Mouse (Mus musculus) layer of hippocampus, postnatal 14 days (tissue): ENCODE data around the gene Hist1h1d. TPM values are rescaled to one million over a fixed set of nuclear protein-coding genes. Genes with fewer than 3 reads are reported as not detected.
"Not testable (repeated sequence)": the region's sequence is repeated elsewhere in the genome, so short reads cannot be mapped to it uniquely, and the experiment has no call there.

Experiments used
- DNase-seq, 2 experiments: peaks; one replicate each; pipeline ENCODE4 v3.0.0; 2021 to 2022; ENCODE audit warnings: low spot score in 2 of 2, mixed read lengths in 1 of 2
- total RNA-seq, 2 experiments: library from RNA; stranded (reverse); gene quantifications; 2 replicates each; pipeline ENCODE4 v1.2.3; 2021

The Hist1h1d gene
- total RNA-seq, 2 experiments from 2014 or later, result 4.6 to 4.8 TPM

GRCm38 (mm10) chr13:23571504-23572217, 18.6 kb downstream of the Hist1h1d start:
- not testable (repeated sequence) for DNase-seq

GRCm38 (mm10) chr13:23572218-23573033, 19.4 kb downstream of the Hist1h1d start:
- no peak for DNase-seq

GRCm38 (mm10) chr13:23573034-23573897, 20.2 kb downstream of the Hist1h1d start:
- not testable (repeated sequence) for DNase-seq

- DNase-seq, result peak; percentile 88 to 98
Observed at GRCm38 (mm10) chr13:23573898-23574524, 20.9 kb downstream of the Hist1h1d start, which contains the start of the genes Hist1h2bf and Hist1h2ad. Gene Hist1h2bf (minus strand): TSS chr13:23574196. Gene Hist1h2ad (plus strand): TSS chr13:23574381.

DNA sequence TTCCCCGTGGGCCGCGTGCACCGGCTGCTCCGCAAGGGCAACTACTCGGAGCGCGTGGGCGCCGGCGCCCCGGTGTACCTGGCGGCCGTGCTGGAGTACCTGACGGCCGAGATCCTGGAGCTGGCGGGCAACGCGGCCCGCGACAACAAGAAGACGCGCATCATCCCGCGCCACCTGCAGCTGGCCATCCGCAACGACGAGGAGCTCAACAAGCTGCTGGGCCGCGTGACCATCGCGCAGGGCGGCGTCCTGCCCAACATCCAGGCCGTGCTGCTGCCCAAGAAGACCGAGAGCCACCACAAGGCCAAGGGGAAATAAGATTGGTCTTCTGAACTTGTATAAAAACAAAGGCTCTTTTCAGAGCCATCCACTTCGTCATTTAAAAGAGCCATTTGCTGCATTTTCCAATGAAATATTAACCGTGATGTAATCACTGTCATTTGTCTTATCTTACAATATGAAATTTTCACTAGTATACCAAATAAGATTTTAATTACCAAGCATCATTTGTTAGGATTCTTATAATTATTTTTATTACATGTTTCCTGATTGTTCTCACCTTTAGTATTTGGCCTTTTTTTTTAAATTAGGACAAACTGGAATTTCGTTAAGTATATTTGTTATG, 21.6 kb downstream of the Hist1h1d start:
- DNase-seq, result not testable (repeated sequence)

DNA sequence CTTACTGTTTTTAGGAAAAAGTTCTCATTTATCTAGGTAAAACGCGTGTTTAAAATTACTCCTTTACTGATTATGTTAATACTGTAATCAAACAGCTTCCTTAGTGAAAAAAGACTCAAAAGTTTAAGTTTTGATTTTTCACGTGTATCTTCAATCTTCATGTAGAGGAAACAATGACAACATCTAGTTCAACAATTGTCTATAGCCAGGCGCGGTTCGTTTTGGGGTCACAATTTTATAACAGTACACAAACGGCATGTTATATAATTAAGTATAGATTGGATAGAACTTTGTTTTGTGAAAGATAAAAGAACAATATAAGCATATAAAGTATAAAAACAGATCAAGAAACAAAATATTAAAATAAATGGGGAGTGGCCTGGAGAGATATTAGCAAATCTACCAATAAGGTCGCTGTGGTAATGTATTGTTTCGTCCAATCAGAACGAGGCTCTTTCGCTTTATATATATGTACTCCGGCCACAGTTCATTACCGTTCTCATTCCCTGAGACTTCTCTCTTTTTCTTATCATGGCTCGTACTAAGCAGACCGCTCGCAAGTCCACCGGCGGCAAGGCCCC, 22.3 kb downstream of the Hist1h1d start, which contains the start of gene Hist1h3d:
Hist1h3d (plus strand) TSS at position 493 of the 581 bp plus-strand sequence.
- peak in 1 of 2 experiments; percentile 87 for DNase-seq

DNA sequence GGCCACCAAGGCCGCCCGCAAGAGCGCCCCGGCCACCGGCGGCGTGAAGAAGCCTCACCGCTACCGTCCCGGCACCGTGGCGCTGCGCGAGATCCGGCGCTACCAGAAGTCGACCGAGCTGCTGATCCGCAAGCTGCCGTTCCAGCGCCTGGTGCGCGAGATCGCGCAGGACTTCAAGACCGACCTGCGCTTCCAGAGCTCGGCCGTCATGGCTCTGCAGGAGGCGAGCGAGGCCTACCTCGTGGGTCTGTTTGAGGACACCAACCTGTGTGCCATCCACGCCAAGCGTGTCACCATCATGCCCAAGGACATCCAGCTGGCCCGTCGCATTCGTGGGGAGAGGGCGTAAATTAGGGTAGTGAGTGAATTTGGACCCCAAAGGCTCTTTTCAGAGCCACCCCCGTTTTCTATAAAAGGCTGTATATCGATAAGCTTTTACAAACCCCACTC, 22.8 kb downstream of the Hist1h1d start:
- not testable (repeated sequence) for DNase-seq

GRCm38 (mm10) chr13:23576351-23576881, 23.4 kb downstream of the Hist1h1d start:
- no peak for DNase-seq

DNA sequence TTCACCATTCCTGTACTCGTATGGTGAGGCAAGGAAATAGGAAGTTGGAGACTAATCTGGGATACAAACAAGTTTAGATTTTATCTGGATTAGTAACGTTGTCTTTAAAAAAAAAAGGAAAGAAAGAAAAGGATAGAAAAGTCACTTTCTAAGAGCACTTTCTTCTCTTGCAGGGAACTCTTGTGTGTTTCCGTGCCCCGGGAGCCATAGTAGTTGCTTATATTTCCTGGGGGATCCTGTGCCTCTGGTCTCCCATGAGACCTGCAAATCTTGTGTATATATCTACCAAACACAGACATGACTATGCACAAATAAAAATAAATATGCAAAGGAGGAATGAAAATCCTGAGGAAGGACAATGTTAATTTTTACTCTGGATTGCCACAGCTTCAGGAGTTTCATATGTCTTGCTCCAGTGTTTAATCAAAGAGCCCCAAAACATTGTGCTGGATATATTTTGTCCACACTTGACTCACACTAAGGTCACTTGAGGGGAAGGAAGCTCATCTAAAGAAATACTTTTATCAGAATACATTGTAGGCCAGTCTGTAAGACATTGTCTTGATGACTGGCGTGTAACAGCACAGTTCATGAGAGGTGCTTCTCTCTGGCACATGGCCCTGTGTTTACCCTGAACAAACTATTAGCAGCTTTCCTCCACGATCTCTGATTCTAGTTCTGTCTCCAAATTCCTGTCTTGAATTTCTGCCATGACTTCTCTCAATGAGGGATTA, 24.0 kb downstream of the Hist1h1d start:
- no peak for DNase-seq

- DNase-seq, result no peak
Observed at GRCm38 (mm10) chr13:23577835-23578234, 24.8 kb downstream of the Hist1h1d start.

DNA sequence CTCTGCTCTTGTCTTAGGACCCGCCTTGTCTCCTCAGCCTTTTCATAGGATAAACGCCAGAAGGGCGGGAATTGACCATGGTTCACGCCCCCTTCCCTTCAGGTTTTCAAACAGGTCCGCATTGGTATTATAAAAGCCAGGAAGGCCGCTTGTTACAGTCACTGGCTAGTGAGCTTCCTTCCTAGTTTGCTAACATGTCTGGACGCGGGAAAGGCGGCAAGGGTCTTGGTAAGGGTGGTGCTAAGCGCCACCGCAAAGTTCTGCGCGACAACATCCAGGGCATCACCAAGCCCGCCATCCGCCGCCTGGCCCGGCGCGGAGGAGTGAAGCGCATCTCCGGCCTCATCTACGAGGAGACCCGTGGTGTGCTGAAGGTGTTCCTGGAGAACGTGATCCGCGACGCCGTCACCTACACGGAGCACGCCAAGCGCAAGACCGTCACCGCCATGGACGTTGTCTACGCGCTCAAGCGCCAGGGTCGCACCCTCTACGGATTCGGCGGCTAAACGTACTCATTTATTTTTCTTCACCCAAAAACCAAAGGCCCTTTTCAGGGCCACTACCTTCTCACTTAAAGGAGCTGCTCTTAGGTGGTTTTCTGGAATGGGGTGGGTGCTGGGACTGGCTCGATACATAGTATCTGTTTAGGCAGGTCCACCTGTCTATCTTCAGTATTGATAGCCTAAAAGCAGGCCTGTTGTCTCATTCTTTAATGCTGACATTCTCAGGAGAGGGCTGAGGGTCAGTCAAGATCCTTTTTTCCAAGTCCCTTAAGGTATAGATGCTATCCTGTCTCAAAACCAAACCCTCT, 28.6 kb downstream of the Hist1h1d start, which contains the start of gene Hist1h4d:
Hist1h4d (plus strand) TSS at position 191 of the 811 bp plus-strand sequence.
- DNase-seq, result peak; percentile 97 to 99

GRCm38 (mm10) chr13:23582219-23583056, 29.4 kb downstream of the Hist1h1d start:
- no peak for DNase-seq

DNA sequence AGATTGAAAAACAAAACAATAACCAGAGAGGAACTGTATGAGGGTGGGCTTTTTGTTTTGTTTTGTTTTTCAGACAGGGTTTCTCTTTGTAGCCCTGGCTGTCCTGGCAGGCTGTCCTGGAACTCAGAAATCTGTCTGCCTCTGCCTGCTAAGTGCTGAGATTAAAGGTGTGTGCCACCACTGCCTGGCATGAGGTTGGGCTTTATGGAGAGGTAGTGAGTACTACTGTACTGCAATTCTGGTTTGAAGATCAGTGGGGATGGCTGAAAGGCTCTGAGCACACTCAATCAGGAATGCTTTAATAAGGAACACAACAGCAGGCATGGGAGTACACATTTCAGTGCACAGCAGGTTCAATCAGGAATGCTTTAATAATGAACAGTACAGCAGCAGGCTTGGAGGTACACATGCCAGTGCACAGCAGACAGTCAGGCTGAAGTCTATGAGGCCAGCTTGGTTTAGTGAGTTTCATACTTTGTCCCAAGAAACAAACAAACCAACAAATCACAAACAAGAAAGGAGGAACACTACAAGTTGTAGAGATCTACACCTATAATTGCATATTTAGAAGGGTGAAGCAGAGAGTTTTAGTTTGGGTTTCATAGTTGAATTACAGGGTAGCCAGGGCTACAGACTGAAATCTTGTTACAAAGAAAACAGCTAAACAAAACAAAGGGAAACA, 30.5 kb downstream of the Hist1h1d start:
- no peak for DNase-seq

GRCm38 (mm10) chr13:23584331-23584730, 31.3 kb downstream of the Hist1h1d start:
- DNase-seq, result no peak

- DNase-seq, result peak; percentile 68 to 71
Observed at GRCm38 (mm10) chr13:23585029-23585441, 32.0 kb downstream of the Hist1h1d start.

DNA sequence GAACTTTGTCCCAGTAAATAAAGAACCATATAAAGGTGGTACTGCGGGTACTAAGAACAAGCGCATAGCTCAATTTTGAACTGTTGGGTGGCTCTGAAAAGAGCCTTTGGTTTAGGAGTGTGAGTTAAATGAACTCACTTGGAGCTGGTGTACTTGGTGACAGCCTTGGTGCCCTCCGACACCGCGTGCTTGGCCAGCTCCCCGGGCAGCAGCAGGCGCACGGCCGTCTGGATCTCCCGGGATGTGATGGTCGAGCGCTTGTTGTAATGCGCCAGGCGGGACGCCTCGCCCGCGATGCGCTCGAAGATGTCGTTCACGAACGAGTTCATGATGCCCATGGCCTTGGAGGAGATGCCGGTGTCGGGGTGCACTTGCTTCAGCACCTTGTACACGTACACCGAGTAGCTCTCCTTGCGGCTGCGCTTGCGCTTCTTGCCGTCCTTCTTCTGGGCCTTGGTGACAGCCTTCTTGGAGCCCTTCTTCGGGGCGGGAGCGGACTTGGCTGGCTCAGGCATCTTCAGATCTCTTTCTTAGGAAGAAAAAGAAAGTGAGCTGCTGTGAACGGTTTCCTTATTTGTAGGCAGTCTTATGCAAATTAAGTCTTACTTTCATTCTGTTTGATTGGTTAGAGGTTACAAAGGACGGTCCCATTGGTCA, 32.5 kb downstream of the Hist1h1d start:
- DNase-seq, result peak; percentile 61 to 89
